Mouse (Mus musculus): ENCODE measurements around the gene Esr1.

- TF ChIP-seq CTCF (IDR thresholded peaks at IDR 0.05; ENCODE audit: control insufficient read depth, insufficient read depth, insufficient replicate concordance, low read depth, low read length) = no peak
- no peak for TF ChIP-seq POLR2A (IDR thresholded peaks at IDR 0.05; ENCODE audit: control insufficient read depth, low read depth, low read length)
Measured at GRCm38 (mm10) chr10:4787003-4787628, 175.7 kb downstream of the Esr1 start.
